Mouse (Mus musculus): Measurements from ENCODE around the gene Dcaf6. TPM values are rescaled to one million over a fixed set of nuclear protein-coding genes. Genes with fewer than 3 reads are reported as not detected.

Dcaf6 gene
- polyA plus RNA-seq, 1 experiment, result 26.0 TPM

DNA sequence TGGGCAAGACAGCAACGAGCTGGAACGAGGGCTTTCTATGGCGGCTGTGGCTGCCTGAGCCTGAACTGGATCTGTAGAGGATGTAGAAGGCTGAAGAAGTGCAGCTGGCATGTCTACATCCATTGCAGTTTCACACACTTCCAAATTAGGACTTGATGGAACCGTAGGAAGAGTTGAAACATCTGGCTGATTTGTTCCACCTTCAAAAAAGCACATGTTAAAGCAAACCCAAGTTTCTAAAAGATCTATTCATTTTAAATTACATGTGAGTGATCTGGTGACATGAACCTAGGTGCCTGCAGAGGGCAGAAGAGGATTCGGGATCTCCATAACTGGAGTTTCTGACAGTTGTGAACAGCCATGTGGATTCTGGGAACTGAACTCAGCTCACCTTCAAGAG, 71.6 kb downstream of the Dcaf6 start:
- 66% methylated on average over 5 of the region's 5 CpGs for WGBS
- no peak overlapping the region for H3K4me3 ChIP-seq (replicated peaks; ENCODE audit: extremely low read depth, low read depth, low read length)
- peaks cover 2% of the 10 kb centered on the region; the same call in 1 of the 2 replicates for H3K4me1 ChIP-seq (ENCODE audit: control insufficient read depth, insufficient read depth, low read length)
- TF ChIP-seq CTCF (IDR thresholded peaks at IDR 0.05; ENCODE audit: insufficient read depth, low read length) (0 out of 2 replicates have a peak, but pooled peaks have one; percentile 23), POLR2A (IDR thresholded peaks at IDR 0.05; ENCODE audit: borderline replicate concordance, extremely low read depth, low read depth, low read length) (no peak)
- DNase-seq, result peak; percentile 23

GRCm38 (mm10) chr1:165386525-165386923, 73.8 kb downstream of the Dcaf6 start:
- DNase-seq, result no peak
- Histone ChIP-seq H3K4me3 (replicated peaks; ENCODE audit: extremely low read depth, low read depth, low read length) (no peak overlapping the region), H3K4me1 (ENCODE audit: control insufficient read depth, insufficient read depth, low read length) (0 out of 2 replicates have a peak, but pooled peaks cover 2% of the 10 kb centered on the region)
- TF ChIP-seq POLR2A (IDR thresholded peaks at IDR 0.05; ENCODE audit: borderline replicate concordance, extremely low read depth, low read depth, low read length) (no peak), CTCF (IDR thresholded peaks at IDR 0.05; ENCODE audit: insufficient read depth, low read length) (no peak)
- 65% methylated on average over 9 of the region's 9 CpGs for WGBS

DNA sequence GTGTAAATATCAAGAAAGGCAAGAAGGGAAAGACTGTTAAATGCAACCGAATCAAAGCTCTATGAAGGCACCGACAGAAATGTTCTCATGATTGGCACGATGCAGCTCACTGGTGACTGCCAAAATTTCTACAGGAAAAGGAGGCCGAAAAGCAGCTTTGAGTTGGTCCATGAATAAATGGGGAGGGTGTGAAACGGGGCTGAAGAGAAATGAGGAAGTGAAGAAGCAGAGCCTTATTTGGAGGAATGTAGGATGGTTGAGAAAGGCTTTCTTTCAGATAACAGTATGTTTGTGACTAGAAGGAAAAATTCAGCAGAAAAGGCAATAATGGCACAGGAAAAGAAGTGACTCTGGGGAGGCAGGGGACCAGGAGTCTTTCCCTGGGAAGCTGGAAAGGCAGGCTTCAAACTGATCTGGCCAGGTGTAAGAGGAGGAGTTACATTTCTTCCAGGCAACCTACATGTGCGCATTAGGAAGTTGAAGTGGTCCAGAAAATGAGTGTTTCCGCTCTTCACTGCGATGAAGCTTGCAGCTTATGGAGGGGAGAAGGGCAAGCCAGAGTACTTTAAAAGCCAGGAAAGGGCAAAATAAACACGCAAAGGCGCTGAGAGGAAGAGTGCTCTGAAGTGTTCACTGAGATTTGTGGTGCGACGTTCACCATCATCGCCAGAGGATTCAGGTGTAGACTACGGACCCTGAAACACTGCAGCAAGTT, 74.3 kb downstream of the Dcaf6 start:
- Histone ChIP-seq H3K4me3 (replicated peaks; ENCODE audit: extremely low read depth, low read depth, low read length) (no peak overlapping the region), H3K4me1 (ENCODE audit: control insufficient read depth, insufficient read depth, low read length) (0 out of 2 replicates have a peak, but pooled peaks cover 2% of the 10 kb centered on the region)
- TF ChIP-seq CTCF (IDR thresholded peaks at IDR 0.05; ENCODE audit: insufficient read depth, low read length), result no peak
- no peak for TF ChIP-seq POLR2A (IDR thresholded peaks at IDR 0.05; ENCODE audit: borderline replicate concordance, extremely low read depth, low read depth, low read length)
- no peak for DNase-seq
- WGBS, result 52% methylated on average over 14 of the region's 14 CpGs

GRCm38 (mm10) chr1:165373839-165374238, 86.4 kb downstream of the Dcaf6 start:
- H3K4me3 ChIP-seq (replicated peaks; ENCODE audit: extremely low read depth, low read depth, low read length), result no peak overlapping the region
- peak; percentile 49 for DNase-seq
- no peak for TF ChIP-seq POLR2A (IDR thresholded peaks at IDR 0.05; ENCODE audit: borderline replicate concordance, extremely low read depth, low read depth, low read length)
- TF ChIP-seq CTCF (IDR thresholded peaks at IDR 0.05; ENCODE audit: insufficient read depth, low read length), result no peak
- H3K4me1 ChIP-seq (ENCODE audit: control insufficient read depth, insufficient read depth, low read length), result no peaks in the 10 kb centered on the region
- WGBS, result 59% methylated on average over 9 of the region's 9 CpGs

DNA sequence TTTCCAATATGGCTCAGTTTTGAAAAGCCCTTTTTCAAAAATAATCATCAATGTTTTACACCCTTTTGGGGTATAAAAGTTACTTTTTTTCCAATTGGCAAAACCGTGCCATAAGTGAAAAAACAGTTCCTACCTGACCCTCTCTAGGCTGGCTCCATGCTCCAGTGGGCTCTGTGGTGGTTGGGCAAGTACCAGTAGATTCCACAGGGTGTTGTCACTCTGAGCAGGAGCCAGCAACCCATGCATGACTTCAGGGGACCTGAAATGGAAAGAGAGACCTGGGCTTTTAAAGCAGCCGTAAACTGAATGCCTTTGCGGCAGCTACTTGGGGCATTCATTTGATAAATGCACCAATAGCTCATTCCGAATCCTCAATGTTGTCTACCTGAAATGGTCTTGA, 89.3 kb downstream of the Dcaf6 start:
- DNase-seq, result no peak
- Histone ChIP-seq H3K4me1 (ENCODE audit: control insufficient read depth, insufficient read depth, low read length) (no peaks in the 10 kb centered on the region), H3K4me3 (replicated peaks; ENCODE audit: extremely low read depth, low read depth, low read length) (no peak overlapping the region)
- TF ChIP-seq POLR2A (IDR thresholded peaks at IDR 0.05; ENCODE audit: borderline replicate concordance, extremely low read depth, low read depth, low read length) (no peak), CTCF (IDR thresholded peaks at IDR 0.05; ENCODE audit: insufficient read depth, low read length) (no peak)
- 96% methylated on average over 4 of the region's 4 CpGs for WGBS

DNA sequence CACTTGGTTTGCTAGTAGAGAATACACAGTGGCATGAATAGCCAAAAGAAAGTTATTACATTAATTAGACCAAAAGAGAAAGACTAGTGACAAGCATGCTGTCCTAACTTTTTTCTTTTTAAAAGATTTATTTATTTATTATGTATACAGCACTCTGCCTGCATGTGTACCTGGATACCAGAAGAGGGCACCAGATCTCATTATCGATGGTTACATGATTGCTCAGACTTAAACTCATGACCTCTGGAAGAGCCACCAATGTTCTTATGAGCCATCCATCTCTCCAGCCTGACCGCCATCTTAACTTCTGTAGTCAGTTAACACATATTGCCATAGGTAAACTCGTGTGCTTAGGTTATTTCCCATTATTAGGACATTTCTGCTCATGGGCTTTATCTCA, 95.2 kb downstream of the Dcaf6 start:
- no peak for DNase-seq
- 95% methylated on average over 3 of the region's 3 CpGs for WGBS
- TF ChIP-seq CTCF (IDR thresholded peaks at IDR 0.05; ENCODE audit: insufficient read depth, low read length) (no peak), POLR2A (IDR thresholded peaks at IDR 0.05; ENCODE audit: borderline replicate concordance, extremely low read depth, low read depth, low read length) (no peak)
- no peak overlapping the region for H3K4me3 ChIP-seq (replicated peaks; ENCODE audit: extremely low read depth, low read depth, low read length)
- H3K4me1 ChIP-seq (ENCODE audit: control insufficient read depth, insufficient read depth, low read length), result no peaks in the 10 kb centered on the region

DNA sequence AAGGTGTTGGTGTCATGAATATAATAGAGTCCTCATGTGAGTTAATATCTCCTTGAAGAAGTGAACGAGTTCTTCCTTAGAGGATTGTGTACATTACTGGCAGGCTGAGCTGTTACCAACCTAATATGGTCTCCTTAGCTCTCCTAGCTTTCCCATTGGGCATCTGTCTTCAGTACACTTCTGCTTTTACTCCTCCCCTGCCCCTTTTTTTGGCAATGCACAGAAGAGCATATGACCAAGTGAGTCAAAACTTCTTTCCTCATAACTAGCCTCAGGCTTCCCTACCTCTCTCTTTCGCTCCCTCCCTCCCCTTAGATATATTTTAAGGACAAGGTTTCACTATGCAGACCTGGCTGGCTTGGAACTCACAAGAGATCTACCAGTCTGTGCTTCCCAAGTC, 97.0 kb downstream of the Dcaf6 start:
- no peak for TF ChIP-seq CTCF (IDR thresholded peaks at IDR 0.05; ENCODE audit: insufficient read depth, low read length)
- no peak for DNase-seq
- WGBS, result 64% methylated on average over 2 of the region's 2 CpGs
- no peaks in the 10 kb centered on the region for H3K4me1 ChIP-seq (ENCODE audit: control insufficient read depth, insufficient read depth, low read length)
- no peak overlapping the region for H3K4me3 ChIP-seq (replicated peaks; ENCODE audit: extremely low read depth, low read depth, low read length)

GRCm38 (mm10) chr1:165356347-165356746, 103.9 kb downstream of the Dcaf6 start:
- no peak for TF ChIP-seq POLR2A (IDR thresholded peaks at IDR 0.05; ENCODE audit: borderline replicate concordance, extremely low read depth, low read depth, low read length)
- TF ChIP-seq CTCF (IDR thresholded peaks at IDR 0.05; ENCODE audit: insufficient read depth, low read length), result no peak
- whole genome bisulfite sequencing, result 33% methylated on average over 2 of the region's 2 CpGs
- DNase-seq, result no peak
- Histone ChIP-seq H3K4me1 (ENCODE audit: control insufficient read depth, insufficient read depth, low read length) (no peaks in the 10 kb centered on the region), H3K4me3 (replicated peaks; ENCODE audit: extremely low read depth, low read depth, low read length) (no peak overlapping the region)

GRCm38 (mm10) chr1:165348627-165349026, 111.6 kb downstream of the Dcaf6 start:
- TF ChIP-seq POLR2A (IDR thresholded peaks at IDR 0.05; ENCODE audit: borderline replicate concordance, extremely low read depth, low read depth, low read length) (no peak), CTCF (IDR thresholded peaks at IDR 0.05; ENCODE audit: insufficient read depth, low read length) (no peak)
- Histone ChIP-seq H3K4me1 (ENCODE audit: control insufficient read depth, insufficient read depth, low read length) (no peaks in the 10 kb centered on the region), H3K4me3 (replicated peaks; ENCODE audit: extremely low read depth, low read depth, low read length) (no peak overlapping the region)
- no peak for DNase-seq

GRCm38 (mm10) chr1:165344453-165344852, 115.8 kb downstream of the Dcaf6 start:
- WGBS, result 71% methylated on average over 4 of the region's 4 CpGs
- Histone ChIP-seq H3K4me1 (ENCODE audit: control insufficient read depth, insufficient read depth, low read length) (no peaks in the 10 kb centered on the region), H3K4me3 (replicated peaks; ENCODE audit: extremely low read depth, low read depth, low read length) (no peak overlapping the region)
- no peak for DNase-seq
- TF ChIP-seq CTCF (IDR thresholded peaks at IDR 0.05; ENCODE audit: insufficient read depth, low read length), result no peak
- no peak for TF ChIP-seq POLR2A (IDR thresholded peaks at IDR 0.05; ENCODE audit: borderline replicate concordance, extremely low read depth, low read depth, low read length)
